In genomic region chr7:143054612-143054965, GRCm38 (mm10) we compare ENCODE assay signal across 9 mouse cellular contexts. TPM values are rescaled to one million over a fixed set of nuclear protein-coding genes. Genes with fewer than 3 reads are reported as not detected.
DNase-seq lines count a peak whose midpoint lies in the region; ATAC-seq and TF ChIP-seq lines count a peak whose summit lies in the region.
"Had no signal": no experiment of that assay in that cellular context is flagged by ENCODE, and none has a peak within 500 bp of the region (broad histone marks: within the 10 kb centered on the region; RNA-seq: fewer than 3 reads in every experiment).

No protein-coding gene starts in this region.

- H3K36me3 ChIP-seq in ES-E14 (ENCODE audit: control insufficient read depth, insufficient read depth, low read length, poor library complexity, severe bottlenecking): peaks cover 31% of the 10 kb centered on the region
- H3K36me3 ChIP-seq in heart, embryonic 15.5 days: no peaks in the 10 kb centered on the region; the same call in 1 of the 2 replicates
- no peaks in the 10 kb centered on the region for H3K36me3 ChIP-seq in liver, embryonic 15.5 days (replicated peaks)

- H3K4me1 ChIP-seq in ES-E14 (ENCODE audit: control insufficient read depth in 2 of 2, insufficient read depth in 2 of 2, low read length in 2 of 2, poor library complexity in 1 of 2): peaks cover 3 to 18% of the 10 kb centered on the region in 2 experiments; a peak in 3 of 4 replicates
- peaks cover 76% of the 10 kb centered on the region for H3K4me1 ChIP-seq in heart, embryonic 15.5 days (replicated peaks)
- peaks cover 86% of the 10 kb centered on the region for H3K4me1 ChIP-seq in liver, embryonic 15.5 days (replicated peaks)

- H3K9ac ChIP-seq in ES-E14 (ENCODE audit: insufficient read depth, low read depth, low read length, poor library complexity, severe bottlenecking): peak overlapping the region; percentile 84
- H3K9ac ChIP-seq in heart, embryonic 15.5 days: peak overlapping the region; percentile 93
- 0 out of 2 replicates have a peak overlapping the region, but pooled peaks have one; percentile 81 for H3K9ac ChIP-seq in liver, embryonic 15.5 days

- H3K4me3 ChIP-seq in ES-E14 (ENCODE audit: insufficient read depth in 1 of 2, low read depth in 1 of 2, low read length in 2 of 2, poor library complexity in 1 of 2, severe bottlenecking in 1 of 2): peak overlapping the region; percentile 80 to 86
- H3K4me3 ChIP-seq in heart, embryonic 15.5 days: peak overlapping the region; percentile 78
- peak overlapping the region; percentile 73 for H3K4me3 ChIP-seq in liver, embryonic 15.5 days (replicated peaks)

- H3K4me2 ChIP-seq in heart, embryonic 15.5 days: peak overlapping the region; percentile 85
- peak overlapping the region; percentile 94 for H3K4me2 ChIP-seq in liver, embryonic 15.5 days

- peak overlapping the region; percentile 6; the same call in 1 of the 2 replicates for H3K27ac ChIP-seq in ES-E14 (ENCODE audit: insufficient read depth, low read depth, low read length, poor library complexity, severe bottlenecking)
- peak overlapping the region; percentile 96 for H3K27ac ChIP-seq in heart, embryonic 15.5 days
- H3K27ac ChIP-seq in liver, embryonic 15.5 days (replicated peaks): peak overlapping the region; percentile 38; the same call in 1 of the 2 replicates

- in situ Hi-C loops in ES-E14 (cut with MboI; ENCODE audit: low sequenced_read_pairs in 2 of 2, unreplicated experiment in 2 of 2): no loop called here

- H3K9me3 ChIP-seq in ES-E14 (ENCODE audit: control insufficient read depth, insufficient read depth, low read depth, low read length): no peaks in the 10 kb centered on the region
- H3K9me3 ChIP-seq in heart, embryonic 15.5 days (replicated peaks): no peaks in the 10 kb centered on the region
- H3K9me3 ChIP-seq in liver, embryonic 15.5 days (replicated peaks): no peaks in the 10 kb centered on the region

- ATAC-seq in heart, embryonic 15.5 days (replicated peaks; ENCODE audit: insufficient number of reproducible peaks, insufficient read depth, low FRiP score, low read depth): no peak
- ATAC-seq in liver, embryonic 15.5 days (ENCODE audit: insufficient read depth): no peak
- no peak for ATAC-seq in megakaryocyte progenitor cell, adult 5-6 weeks (replicated peaks; ENCODE audit: poor library complexity)

- H3K27me3 ChIP-seq in heart, embryonic 15.5 days: no peaks in the 10 kb centered on the region
- no peaks in the 10 kb centered on the region for H3K27me3 ChIP-seq in liver, embryonic 15.5 days

- DNase-seq in cerebellum, adult 9-11 months: peak; percentile 24
- DNase-seq in cerebellum, adult 11-12 months: no peak
- DNase-seq in ES-E14 (ENCODE audit: low read depth, low spot score): no peak
- no peak for DNase-seq in right cerebral cortex, adult 2 months (ENCODE audit: low spot score in 2 of 2)
- DNase-seq in cerebellum, adult 18-20 months: no peak
- DNase-seq: left cerebral cortex, postnatal 4 days had no signal

- WGBS in heart, embryonic 15.5 days: 34% methylated on average over 3 of the region's 3 CpGs
- 36% methylated on average over 3 of the region's 3 CpGs for WGBS in liver, embryonic 15.5 days (ENCODE audit: insufficient replicate concordance)

TF ChIP-seq in ES-E14, 5 proteins besides CTCF, POLR2A, EP300 and RAD21:
- TF ChIP-seq ZC3H11A (IDR thresholded peaks at IDR 0.05; ENCODE audit: borderline replicate concordance, low read depth, low read length) (no peak), CHD2 (IDR thresholded peaks at IDR 0.05; ENCODE audit: low read depth, low read length) (no peak), MAFK (IDR thresholded peaks at IDR 0.05; ENCODE audit: insufficient read depth, low read depth, low read length) (no peak), HCFC1 (IDR thresholded peaks at IDR 0.05; ENCODE audit: borderline replicate concordance, insufficient read depth, low read length) (no peak), ZNF384 (IDR thresholded peaks at IDR 0.05; ENCODE audit: low read depth, low read length) (no peak)

RNA-seq across cellular contexts. Expression of gene Cd81, which starts 2.0 kb away (rescaled TPM):
- 403 and 951 TPM in 2 replicates for total RNA-seq in ES-E14 (2012; rRNA removed)
- polyA plus RNA-seq in heart, embryonic 15.5 days (2015; fragmentation: Nextera tagmentation; extraction: Ambion mirVana): 780 and 813 TPM in 2 replicates
- polyA plus RNA-seq in liver, embryonic 15.5 days (2015; fragmentation: Nextera tagmentation; extraction: Ambion mirVana): 132 and 141 TPM in 2 replicates
- 118 and 140 TPM in 2 replicates for total RNA-seq in megakaryocyte progenitor cell, adult 5-6 weeks (2015)
- 121 and 181 TPM in 2 replicates for total RNA-seq in megakaryocyte progenitor cell, adult 5-6 weeks (2017)

RNA-seq across cellular contexts. Expression of gene Tssc4, which starts 14.5 kb away (rescaled TPM):
- total RNA-seq in ES-E14 (2012; rRNA removed): 51.0 and 64.3 TPM in 2 replicates
- 45.7 and 66.2 TPM in 2 replicates for polyA plus RNA-seq in heart, embryonic 15.5 days (2015; fragmentation: Nextera tagmentation; extraction: Ambion mirVana)
- polyA plus RNA-seq in liver, embryonic 15.5 days (2015; fragmentation: Nextera tagmentation; extraction: Ambion mirVana): 38.5 and 44.2 TPM in 2 replicates
- 18.7 and 23.5 TPM in 2 replicates for total RNA-seq in megakaryocyte progenitor cell, adult 5-6 weeks (2015)
- 26.8 and 33.7 TPM in 2 replicates for total RNA-seq in megakaryocyte progenitor cell, adult 5-6 weeks (2017)

RNA-seq across cellular contexts. Expression of gene Trpm5, which starts 39.9 kb away (rescaled TPM):
- total RNA-seq in ES-E14 (2012; rRNA removed): 1.0 TPM in 2 replicates
- 3.8 and 4.7 TPM in 2 replicates for polyA plus RNA-seq in heart, embryonic 15.5 days (2015; fragmentation: Nextera tagmentation; extraction: Ambion mirVana)
- polyA plus RNA-seq in liver, embryonic 15.5 days (2015; fragmentation: Nextera tagmentation; extraction: Ambion mirVana): 0.43 and 0.91 TPM in 2 replicates
- not detected in 2 replicates for total RNA-seq in megakaryocyte progenitor cell, adult 5-6 weeks (2015)
- total RNA-seq in megakaryocyte progenitor cell, adult 5-6 weeks (2017): not detected in 2 replicates

RNA-seq across cellular contexts. Expression of gene Tspan32, which starts 49.7 kb away (rescaled TPM):
- total RNA-seq in ES-E14 (2012; rRNA removed): 2.4 and 4.3 TPM in 2 replicates
- polyA plus RNA-seq in heart, embryonic 15.5 days (2015; fragmentation: Nextera tagmentation; extraction: Ambion mirVana): 2.4 and 3.7 TPM in 2 replicates
- 80.3 and 82.2 TPM in 2 replicates for polyA plus RNA-seq in liver, embryonic 15.5 days (2015; fragmentation: Nextera tagmentation; extraction: Ambion mirVana)
- 127 and 144 TPM in 2 replicates for total RNA-seq in megakaryocyte progenitor cell, adult 5-6 weeks (2015)
- total RNA-seq in megakaryocyte progenitor cell, adult 5-6 weeks (2017): 98.1 and 105 TPM in 2 replicates
- total RNA-seq: left cerebral cortex, postnatal 4 days had no signal

RNA-seq across cellular contexts. Expression of gene Kcnq1, which starts 51.6 kb away (rescaled TPM):
- total RNA-seq in ES-E14 (2012; rRNA removed): 0.22 and 0.42 TPM in 2 replicates
- 25.8 and 27.5 TPM in 2 replicates for polyA plus RNA-seq in heart, embryonic 15.5 days (2015; fragmentation: Nextera tagmentation; extraction: Ambion mirVana)
- polyA plus RNA-seq in liver, embryonic 15.5 days (2015; fragmentation: Nextera tagmentation; extraction: Ambion mirVana): 0.31 and 0.91 TPM in 2 replicates
- total RNA-seq in megakaryocyte progenitor cell, adult 5-6 weeks (2015): not detected in 2 replicates
- total RNA-seq in megakaryocyte progenitor cell, adult 5-6 weeks (2017): not detected in 2 replicates

Comparison
In these comparisons a context has a peak if more than half of its experiments do, and no peak if none do; other contexts are left out.
1. H3K27ac ChIP-seq: peak in every context shown above with its lines; median percentile 96 in heart, embryonic 15.5 days; 38 in liver, embryonic 15.5 days; 6 in ES-E14.